ENCODE assay signal across 8 mouse cellular contexts in genomic region chr13:108152650-108153372, GRCm38 (mm10). TPM values are rescaled to one million over a fixed set of nuclear protein-coding genes. Genes with fewer than 3 reads are reported as not detected.
DNase-seq lines count a peak whose midpoint lies in the region; ATAC-seq and TF ChIP-seq lines count a peak whose summit lies in the region.

No protein-coding gene starts in this region.

- intact Hi-C loops in heart, postnatal 14 days (cut with DNase I), result loop anchor here (1.0 to 10.0 kb wide), 5 partner anchors 26 to 1038 kb away; partner anchors contain the start of gene Smim15

- DNase-seq in layer of hippocampus, adult 11-12 months (ENCODE audit: low spot score), result peak; percentile 50
- DNase-seq in layer of hippocampus, adult 9-11 months, result no peak
- DNase-seq in Patski (ENCODE audit: low read depth, low spot score), result no peak
- DNase-seq in embryo, embryonic 10 days (ENCODE audit: low spot score), result peak; percentile 83
- DNase-seq in heart, postnatal 14 days, result peak; percentile 67 to 84
- DNase-seq in large intestine, adult 2 months (ENCODE audit: low read depth, low spot score), result peak; percentile 60
- DNase-seq in mesoderm, embryonic 11.5 days (ENCODE audit: low read depth, low spot score), result peak; percentile 75
- DNase-seq in telencephalon, adult 2 months (ENCODE audit: low read depth, low spot score), result peak; percentile 61

- no peaks in the 10 kb centered on the region for H3K27me3 ChIP-seq in Patski

- 15% methylated on average over 8 of the region's 8 CpGs for WGBS in large intestine, adult 2 months

- in situ Hi-C loops in Patski (cut with MboI; ENCODE audit: low pct_unique_long_range_greater_than_20kb), result loop anchor here (10.0 kb wide), 1 partner anchor 258 kb away; no protein-coding TSS in a partner anchor

- TF ChIP-seq CTCF in Patski (IDR thresholded peaks at IDR 0.05), result peak; percentile 65

- no peak for ATAC-seq in Patski

- CTCF ChIA-PET in Patski (lab: Charles Lee), result interaction anchor here (1.1 to 6.1 kb wide), 9 partner anchors 9 to 827 kb away, joined by 3 to 59 read pairs (median 5); no protein-coding TSS in a partner anchor

- POLR2A ChIA-PET in Patski (lab: Charles Lee), result interaction anchor here (0.6 kb wide), 1 partner anchor 12 kb away, joined by 3 read pairs; no protein-coding TSS in a partner anchor

RNA-seq across cellular contexts. Expression of gene Ndufaf2, which starts 5.6 kb away (rescaled TPM):
- polyA plus RNA-seq in Patski (2021), result 43.1 TPM
- 10 to 100 TPM; 21.0 to 21.2 TPM for total RNA-seq in heart, postnatal 14 days (2021)
- 6.9 and 7.1 TPM in 2 replicates for polyA plus RNA-seq in large intestine, adult 2 months (2012; rRNA removed)

RNA-seq across cellular contexts. Expression of gene Ercc8, which starts 5.7 kb away (rescaled TPM):
- polyA plus RNA-seq in Patski (2021), result 6.8 TPM
- 1 to 10 TPM; 7.5 to 8.9 TPM for total RNA-seq in heart, postnatal 14 days (2021)
- 8.3 and 9.0 TPM in 2 replicates for polyA plus RNA-seq in large intestine, adult 2 months (2012; rRNA removed)

Comparison
In these comparisons a context has a peak if more than half of its experiments do, and no peak if none do; other contexts are left out.
1. DNase-seq: peak in layer of hippocampus, adult 11-12 months (single experiment), embryo, embryonic 10 days (single experiment), heart, postnatal 14 days (2 of 2), large intestine, adult 2 months (single experiment), mesoderm, embryonic 11.5 days (single experiment) and telencephalon, adult 2 months (single experiment); none in layer of hippocampus, adult 9-11 months (single experiment) and Patski (single experiment).